Mouse (Mus musculus) MEL (cell line): ENCODE results near the gene Usp37. TPM values are rescaled to one million over a fixed set of nuclear protein-coding genes. Genes with fewer than 3 reads are reported as not detected.
A peak's percentile ranks its signal among the peaks of the same experiment; 100 is the strongest.

Experiments used
- DNase-seq: peaks from one replicate; pipeline ENCODE4 v3.0.0; 2011; ENCODE audit warnings: low read depth, low spot score
- H3K27ac ChIP-seq: 2 replicates; pipeline ENCODE4 v1.5.1; 2012; ENCODE audit warnings: low read depth, mild to moderate bottlenecking, control low read depth, low read length, moderate library complexity; ENCODE audit not compliant: control insufficient read depth
- H3K27me3 ChIP-seq, 2 experiments: fragments of 150-350 bp in 1 of 2; sonication (generic) in 1 of 2; 2 replicates each; pipeline ENCODE4 v1.6.1; 2012; ENCODE audit warnings: low read length in 2 of 2, mild to moderate bottlenecking in 2 of 2, improper control_type of control experiment in 1 of 2, moderate library complexity in 1 of 2; ENCODE audit not compliant: insufficient read depth in 2 of 2, control insufficient read depth in 1 of 2
- H3K36me3 ChIP-seq, 2 experiments: 2 replicates each; pipeline ENCODE4 v1.6.1; 2012 to 2014; ENCODE audit warnings: low read length in 2 of 2, improper control_type of control experiment in 1 of 2, inconsistent platforms in 1 of 2, mild to moderate bottlenecking in 1 of 2; ENCODE audit not compliant: insufficient read depth in 2 of 2, control insufficient read depth in 1 of 2
- H3K4me1 ChIP-seq, 2 experiments: fragments of 150-350 bp in 1 of 2; sonication (generic) in 1 of 2; 2 replicates each; pipeline ENCODE4 v1.6.1; 2012; ENCODE audit warnings: low read length in 2 of 2, improper control_type of control experiment in 1 of 2, mild to moderate bottlenecking in 1 of 2; ENCODE audit not compliant: insufficient read depth in 2 of 2, control insufficient read depth in 1 of 2
- H3K4me3 ChIP-seq, 2 experiments: fragments of 150-350 bp in 1 of 2; sonication (generic) in 1 of 2; 2 replicates each; pipeline ENCODE4 v1.5.1; 2012; ENCODE audit warnings: low read depth in 2 of 2, low read length in 2 of 2, mild to moderate bottlenecking in 2 of 2, moderate library complexity in 2 of 2, control low read depth in 1 of 2, improper control_type of control experiment in 1 of 2; ENCODE audit not compliant: control insufficient read depth in 1 of 2, insufficient read depth in 1 of 2
- H3K79me2 ChIP-seq: 2 replicates; pipeline ENCODE4 v1.6.1; 2012; ENCODE audit warnings: mild to moderate bottlenecking, low read length, moderate library complexity; ENCODE audit not compliant: control insufficient read depth, poor library complexity, insufficient read depth
- H3K9ac ChIP-seq: 2 replicates; pipeline ENCODE4 v1.6.1; 2012; ENCODE audit warnings: low read depth, mild to moderate bottlenecking, control low read depth, low read length, moderate library complexity; ENCODE audit not compliant: control insufficient read depth, poor library complexity, severe bottlenecking
- H3K9me3 ChIP-seq: fragments of 150-350 bp; sonication (generic); replicated peaks from 2 replicates; pipeline ENCODE4 v1.6.1; 2012; ENCODE audit warnings: mild to moderate bottlenecking, low read length, improper control_type of control experiment, moderate library complexity; ENCODE audit not compliant: insufficient read depth
- CHD1 ChIP-seq: IDR thresholded peaks from 2 replicates; pipeline ENCODE4 v1.6.1; 2012; ENCODE audit warnings: low read depth, mild to moderate bottlenecking, inconsistent platforms, low read length, improper control_type of control experiment
- CTCF ChIP-seq, 3 experiments: IDR thresholded peaks in 2 of 3; conservative IDR thresholded peaks in 1 of 3; 2 replicates each; pipeline ENCODE4 v1.5.1; 2011 to 2012; ENCODE audit warnings: low read length in 3 of 3, low read depth in 2 of 3, mild to moderate bottlenecking in 2 of 3, improper control_type of control experiment in 1 of 3, inconsistent platforms in 1 of 3, mixed read lengths in 1 of 3, moderate library complexity in 1 of 3; ENCODE audit not compliant: control insufficient read depth in 1 of 3, insufficient read depth in 1 of 3, poor library complexity in 1 of 3, severe bottlenecking in 1 of 3
- ELF1 ChIP-seq: IDR thresholded peaks from 2 replicates; pipeline ENCODE4 v1.6.1; 2014; ENCODE audit warnings: low read depth, mild to moderate bottlenecking, inconsistent platforms, low read length, improper control_type of control experiment, moderate library complexity
- EP300 ChIP-seq, 2 experiments: IDR thresholded peaks; 2 replicates each; pipeline ENCODE4 v1.6.1; 2011; ENCODE audit warnings: improper control_type of control experiment in 2 of 2, low read length in 2 of 2, low read depth in 1 of 2, mild to moderate bottlenecking in 1 of 2
- ETS1 ChIP-seq: IDR thresholded peaks from 2 replicates; pipeline ENCODE4 v1.6.1; 2012; ENCODE audit warnings: low read depth, mild to moderate bottlenecking, inconsistent platforms, low read length, improper control_type of control experiment, moderate library complexity
- GABPA ChIP-seq: IDR thresholded peaks from 2 replicates; pipeline ENCODE4 v1.6.1; 2012; ENCODE audit warnings: low read depth, mild to moderate bottlenecking, inconsistent platforms, low read length, improper control_type of control experiment, moderate library complexity
- GATA1 ChIP-seq: IDR thresholded peaks from 2 replicates; pipeline ENCODE4 v1.6.1; 2011; ENCODE audit warnings: low read depth, low read length, improper control_type of control experiment
- JUND ChIP-seq: IDR thresholded peaks from 2 replicates; pipeline ENCODE4 v1.6.1; 2011; ENCODE audit warnings: low read depth, mild to moderate bottlenecking, improper control_type of control experiment, low read length
- KAT2A ChIP-seq: conservative IDR thresholded peaks from 2 replicates; pipeline ENCODE4 v1.6.1; 2012; ENCODE audit warnings: low read depth, low read length, improper control_type of control experiment, inconsistent platforms
- MEF2A ChIP-seq: IDR thresholded peaks from 2 replicates; pipeline ENCODE4 v1.6.1; 2014; ENCODE audit warnings: low read depth, mild to moderate bottlenecking, inconsistent platforms, low read length, improper control_type of control experiment; ENCODE audit not compliant: poor library complexity, insufficient replicate concordance, severe bottlenecking; ENCODE audit errors: extremely low read depth
- MXI1 ChIP-seq: IDR thresholded peaks from 2 replicates; pipeline ENCODE4 v1.6.1; 2011; ENCODE audit warnings: mild to moderate bottlenecking, low read depth, low read length, improper control_type of control experiment
- MYC ChIP-seq: IDR thresholded peaks from 2 replicates; pipeline ENCODE4 v1.6.1; 2011; ENCODE audit warnings: low read depth, mild to moderate bottlenecking, low read length, improper control_type of control experiment, moderate library complexity
- NRF1 ChIP-seq: IDR thresholded peaks from 2 replicates; pipeline ENCODE4 v1.6.1; 2014; ENCODE audit warnings: low read depth, mild to moderate bottlenecking, inconsistent platforms, low read length, improper control_type of control experiment, moderate library complexity; ENCODE audit not compliant: poor library complexity, insufficient read depth, severe bottlenecking
- POLR2A ChIP-seq, 2 experiments: IDR thresholded peaks; 2 replicates each; pipeline ENCODE4 v1.6.1; 2011 to 2012; ENCODE audit warnings: low read length in 2 of 2, mild to moderate bottlenecking in 2 of 2, control low read depth in 1 of 2, improper control_type of control experiment in 1 of 2, low read depth in 1 of 2, moderate library complexity in 1 of 2; ENCODE audit not compliant: control insufficient read depth in 1 of 2, insufficient read depth in 1 of 2, poor library complexity in 1 of 2
- POLR2AphosphoS2 ChIP-seq: IDR thresholded peaks from 2 replicates; pipeline ENCODE4 v1.6.1; 2011; ENCODE audit warnings: low read length, improper control_type of control experiment
- RAD21 ChIP-seq: IDR thresholded peaks from 2 replicates; pipeline ENCODE4 v1.6.1; 2011; ENCODE audit warnings: mild to moderate bottlenecking, low read depth, low read length, improper control_type of control experiment
- RCOR1 ChIP-seq: IDR thresholded peaks from 2 replicates; pipeline ENCODE4 v1.6.1; 2012; ENCODE audit warnings: low read depth, mild to moderate bottlenecking, inconsistent platforms, low read length, improper control_type of control experiment
- SIN3A ChIP-seq: IDR thresholded peaks from 2 replicates; pipeline ENCODE4 v1.6.1; 2012; ENCODE audit warnings: low read length, improper control_type of control experiment, inconsistent platforms
- SMC3 ChIP-seq: IDR thresholded peaks from 2 replicates; pipeline ENCODE4 v1.6.1; 2011; ENCODE audit warnings: low read depth, low read length, improper control_type of control experiment
- TBP ChIP-seq: IDR thresholded peaks from 2 replicates; pipeline ENCODE4 v1.8.0; 2011; ENCODE audit warnings: low read depth, low read length, improper control_type of control experiment
- TCF12 ChIP-seq: IDR thresholded peaks from 2 replicates; pipeline ENCODE4 v1.6.1; 2014; ENCODE audit warnings: low read depth, mild to moderate bottlenecking, inconsistent platforms, low read length, improper control_type of control experiment, moderate library complexity
- UBTF ChIP-seq: IDR thresholded peaks from 2 replicates; pipeline ENCODE4 v1.6.1; 2012; ENCODE audit warnings: low read depth, mild to moderate bottlenecking, inconsistent platforms, low read length, improper control_type of control experiment, moderate library complexity, borderline replicate concordance; ENCODE audit not compliant: insufficient read depth
- USF2 ChIP-seq, 2 experiments: IDR thresholded peaks; 2 replicates each; pipeline ENCODE4 v1.6.1; 2011 to 2012; ENCODE audit warnings: improper control_type of control experiment in 2 of 2, low read length in 2 of 2, borderline replicate concordance in 1 of 2, inconsistent platforms in 1 of 2, low read depth in 1 of 2, mild to moderate bottlenecking in 1 of 2; ENCODE audit not compliant: insufficient read depth in 1 of 2
- ZC3H11A ChIP-seq: IDR thresholded peaks from 2 replicates; pipeline ENCODE4 v1.6.1; 2012; ENCODE audit warnings: low read depth, mild to moderate bottlenecking, inconsistent platforms, low read length, improper control_type of control experiment
- ZKSCAN1 ChIP-seq: IDR thresholded peaks from 2 replicates; pipeline ENCODE4 v1.6.1; 2012; ENCODE audit warnings: low read depth, mild to moderate bottlenecking, inconsistent platforms, low read length, improper control_type of control experiment, moderate library complexity
- ZMIZ1 ChIP-seq: IDR thresholded peaks from 2 replicates; pipeline ENCODE4 v1.6.1; 2012; ENCODE audit warnings: low read depth, mild to moderate bottlenecking, inconsistent platforms, low read length, improper control_type of control experiment, moderate library complexity
- polyA plus RNA-seq, 2 experiments: library from polyadenylated mRNA; stranded (reverse) in 1 of 2; unstranded in 1 of 2; fragments of >175 nt in 1 of 2; fragments of >200 nt in 1 of 2; gene quantifications; 2 replicates each; pipeline versions ENCODE4 v1.2.1 to v1.2.4; 2012; ENCODE audit warnings: low replicate concordance in 2 of 2, low read depth in 1 of 2; ENCODE audit not compliant: insufficient read length in 2 of 2, insufficient read depth in 1 of 2, missing spikeins in 1 of 2
- total RNA-seq: library from RNA; depleted of rRNA; stranded (reverse); fragments of 300-350 nt; gene quantifications from 2 replicates; pipeline ENCODE4 v1.2.3, GENCODE M21; 2012

Gene Usp37
- total and polyA plus RNA-seq, 3 experiments, result 17.8 to 77.6 (median 24.0) TPM

DNA sequence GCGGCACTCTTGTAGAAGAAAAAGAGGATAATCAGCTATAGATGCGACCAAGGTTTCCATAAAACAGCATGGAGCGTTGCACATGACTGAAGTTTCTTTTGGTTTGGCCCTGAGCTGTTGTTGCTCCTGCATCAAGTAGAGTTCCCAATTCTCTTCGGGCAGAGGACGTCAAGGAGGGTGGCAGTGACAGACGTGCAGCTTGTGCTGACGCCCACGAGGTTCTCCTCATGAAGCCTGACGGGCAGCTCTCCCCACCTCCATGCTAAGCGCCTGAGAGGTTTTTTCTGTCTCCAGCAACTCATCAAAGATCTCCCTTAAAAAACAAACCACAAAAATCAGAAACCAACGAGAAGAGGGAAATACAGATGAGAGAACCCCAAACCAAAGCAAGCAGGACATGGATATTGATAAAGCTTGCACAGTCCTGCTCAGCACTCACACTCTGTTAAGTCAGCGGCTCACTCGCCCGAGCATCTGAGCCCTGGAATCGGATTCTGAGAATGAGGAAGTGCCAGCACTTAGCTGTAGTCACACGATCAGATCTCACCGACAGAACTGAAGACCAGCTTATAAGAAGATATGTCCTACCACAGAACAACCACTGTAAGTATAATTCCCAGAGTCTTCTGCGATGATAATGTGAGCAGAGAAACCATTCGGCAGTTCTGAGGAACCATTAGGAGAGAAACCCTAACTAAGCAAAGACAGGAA is 104.8 kb downstream of the Usp37 start:
- Histone ChIP-seq H3K4me3 (no peak overlapping the region), H3K4me1 (peaks cover 3 to 31% of the 10 kb centered on the region in 2 experiments; a peak in 3 of 4 replicates), H3K9me3 (no peaks in the 10 kb centered on the region), H3K27me3 (no peaks in the 10 kb centered on the region), H3K36me3 (peaks cover 13 to 39% of the 10 kb centered on the region in 2 experiments), H3K9ac (no peak overlapping the region), H3K79me2 (no peaks in the 10 kb centered on the region), H3K27ac (peak overlapping the region; percentile 43)
- no peak for TF ChIP-seq POLR2A (IDR thresholded peaks at IDR 0.05; ENCODE audit: control insufficient read depth in 1 of 2, insufficient read depth in 1 of 2, low read depth in 1 of 2, low read length in 2 of 2, poor library complexity in 1 of 2)
- no peak for TF ChIP-seq ZMIZ1
- TF ChIP-seq EP300 (IDR thresholded peaks at IDR 0.05; ENCODE audit: low read depth in 1 of 2, low read length in 2 of 2), result peak; percentile 56 to 79; a peak in 3 of 4 replicates
- TF ChIP-seq GABPA, result no peak
- no peak for TF ChIP-seq NRF1
- TF ChIP-seq RAD21, result no peak
- 0 out of 2 replicates have a peak, but pooled peaks have one; percentile 66 for TF ChIP-seq MYC
- TF ChIP-seq ZKSCAN1, result no peak
- 0 out of 2 replicates have a peak, but pooled peaks have one; percentile 28 for TF ChIP-seq TCF12
- TF ChIP-seq RCOR1, result peak; percentile 86
- TF ChIP-seq JUND, result no peak
- no peak for TF ChIP-seq ZC3H11A
- no peak for TF ChIP-seq CTCF (IDR thresholded peaks at IDR 0.05 in 2 of 3, conservative IDR thresholded peaks at IDR 0.05 in 1 of 3; ENCODE audit: control insufficient read depth in 1 of 3, insufficient read depth in 1 of 3, low read depth in 2 of 3, low read length in 3 of 3, poor library complexity in 1 of 3, severe bottlenecking in 1 of 3)
- no peak for TF ChIP-seq MXI1
- TF ChIP-seq MEF2A, result no peak
- TF ChIP-seq TBP, result no peak
- TF ChIP-seq ETS1, result 0 out of 2 replicates have a peak, but pooled peaks have one; percentile 36
- peak; percentile 64 for TF ChIP-seq GATA1
- no peak for TF ChIP-seq USF2 (IDR thresholded peaks at IDR 0.05; ENCODE audit: borderline replicate concordance in 1 of 2, insufficient read depth in 1 of 2, low read depth in 1 of 2, low read length in 2 of 2)
- no peak for TF ChIP-seq UBTF
- no peak for TF ChIP-seq CHD1
- peak; percentile 53; the same call in 1 of the 2 replicates for TF ChIP-seq ELF1
- no peak for TF ChIP-seq POLR2AphosphoS2
- TF ChIP-seq SIN3A, result peak; percentile 59; the same call in 1 of the 2 replicates
- no peak for TF ChIP-seq KAT2A
- TF ChIP-seq SMC3, result peak; percentile 14; the same call in 1 of the 2 replicates
- DNase-seq, result peak; percentile 88
